Mouse (Mus musculus) liver, adult 2 months (tissue): ENCODE measurements around the gene Ifitm2.

ENCODE experiments used
- CTCF ChIP-seq: fragments of 200-500 bp; IDR thresholded peaks from 2 replicates; pipeline ENCODE4 v1.5.1; 2011; ENCODE audit warnings: low read depth, low read length, control low read depth
- POLR2A ChIP-seq: fragments of 200-500 bp; IDR thresholded peaks from 2 replicates; pipeline ENCODE4 v1.6.1; 2011; ENCODE audit warnings: low read length, control low read depth; ENCODE audit not compliant: insufficient read depth; ENCODE audit errors: extremely low read depth

GRCm38 (mm10) chr7:140975465-140975864 lies 19.7 kb upstream of the Ifitm2 start:
- TF ChIP-seq CTCF (no peak), POLR2A (no peak)
